Mouse (Mus musculus): ENCODE results near the gene Irx3.

GRCm38 (mm10) chr8:91799681-91800522 lies 2.0 kb downstream of the Irx3 start:
- TF ChIP-seq POLR2A (IDR thresholded peaks at IDR 0.05; ENCODE audit: low read depth, low read length) = no peak
- TF ChIP-seq CTCF (IDR thresholded peaks at IDR 0.05; ENCODE audit: extremely low read depth, insufficient read length, insufficient replicate concordance, low read depth, low read length) = no peak

Data from small intestine, adult 2 months (tissue).